Mouse (Mus musculus): Measurements from ENCODE around the gene Chn1. TPM values are rescaled to one million over a fixed set of nuclear protein-coding genes. Genes with fewer than 3 reads are reported as not detected.
A peak's percentile ranks its signal among the peaks of the same experiment; 100 is the strongest.

Gene Chn1
- polyA plus RNA-seq, 1 experiment from 2014 or later = 86.7 TPM

DNA sequence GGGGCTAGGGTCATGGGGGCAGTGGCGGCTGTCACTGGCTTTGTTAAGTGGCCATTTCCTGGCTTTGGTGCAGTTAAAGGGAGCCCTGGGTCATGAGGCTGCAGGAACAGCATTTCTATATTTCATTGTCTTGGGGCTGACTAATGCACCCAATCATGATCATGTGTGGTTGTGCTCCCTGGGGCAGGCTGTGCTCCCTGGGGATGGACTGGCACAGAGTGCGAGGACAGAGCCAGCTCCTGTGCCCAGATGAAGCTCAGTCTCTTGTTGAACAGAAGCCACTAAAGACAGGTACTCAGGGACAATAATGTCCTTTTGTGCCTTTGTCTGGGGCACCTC is 182.1 kb downstream of the Chn1 start:
- ATAC-seq (ENCODE audit: low FRiP score) (no peak), DNase-seq (ENCODE audit: low spot score, missing footprints) (no peak)
- no peak overlapping the region for H3K9ac ChIP-seq (ENCODE audit: low read length)
- H3K4me1 ChIP-seq (ENCODE audit: control insufficient read depth, insufficient read depth, low read length) = peaks cover 7% of the 10 kb centered on the region; the same call in 1 of the 2 replicates
- no peak overlapping the region for H3K4me3 ChIP-seq (ENCODE audit: low read depth, low read length)
- H3K27me3 ChIP-seq (ENCODE audit: control insufficient read depth, insufficient read depth, low read length) = no peaks in the 10 kb centered on the region
- H3K4me2 ChIP-seq = no peak overlapping the region
- no peaks in the 10 kb centered on the region for H3K36me3 ChIP-seq (ENCODE audit: control insufficient read depth, insufficient read depth, low read length)
- 82% methylated on average over 2 of the region's 2 CpGs for WGBS
- no peaks in the 10 kb centered on the region for H3K9me3 ChIP-seq (ENCODE audit: control insufficient read depth, low read length)
- no peak overlapping the region for H3K27ac ChIP-seq (ENCODE audit: low read depth, low read length)

DNA sequence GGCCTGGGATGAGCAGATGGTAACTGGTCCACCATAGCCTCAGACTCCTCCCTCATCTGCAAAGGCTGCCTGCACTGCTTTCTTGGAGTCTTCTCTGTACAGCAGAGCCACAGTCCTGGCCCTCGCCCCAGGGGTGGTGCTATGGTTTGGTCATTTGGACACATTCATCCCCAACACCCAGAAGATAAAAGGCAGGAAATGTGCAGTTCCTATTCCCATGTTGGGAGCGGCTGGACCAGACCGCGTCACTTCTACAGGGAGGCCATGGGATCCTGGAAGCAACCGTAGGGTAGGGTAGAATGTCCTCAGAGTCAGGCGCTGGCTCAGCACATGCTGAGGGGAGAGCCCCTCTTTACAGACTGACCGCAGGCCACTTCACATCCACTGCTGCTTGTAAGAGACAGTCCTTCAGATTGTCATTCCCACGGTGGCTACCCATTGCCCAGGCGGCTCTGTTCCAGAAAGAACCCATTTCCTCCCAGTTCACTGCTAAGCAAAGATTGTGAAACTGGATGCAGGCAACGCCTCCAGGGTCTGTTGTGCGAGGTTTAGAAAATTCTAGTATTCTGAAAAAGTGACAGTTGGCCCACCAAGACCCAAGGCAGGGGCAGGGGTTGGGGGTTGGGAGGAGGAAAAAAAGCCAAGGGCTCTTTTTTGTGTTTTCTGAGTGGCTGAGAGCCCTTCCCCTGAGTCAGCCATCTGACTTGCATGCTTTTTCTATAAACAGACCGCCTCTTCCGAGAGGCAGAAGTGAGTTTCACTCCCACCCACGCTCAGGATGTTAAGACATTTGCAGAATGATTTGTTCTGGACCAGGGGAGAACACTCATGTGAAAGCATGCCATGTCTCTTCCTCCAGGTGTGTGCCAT is 182.7 kb downstream of the Chn1 start:
- H3K4me2 ChIP-seq = no peak overlapping the region
- ATAC-seq (ENCODE audit: low FRiP score) = no peak
- WGBS = 84% methylated on average over 14 of the region's 14 CpGs

DNA sequence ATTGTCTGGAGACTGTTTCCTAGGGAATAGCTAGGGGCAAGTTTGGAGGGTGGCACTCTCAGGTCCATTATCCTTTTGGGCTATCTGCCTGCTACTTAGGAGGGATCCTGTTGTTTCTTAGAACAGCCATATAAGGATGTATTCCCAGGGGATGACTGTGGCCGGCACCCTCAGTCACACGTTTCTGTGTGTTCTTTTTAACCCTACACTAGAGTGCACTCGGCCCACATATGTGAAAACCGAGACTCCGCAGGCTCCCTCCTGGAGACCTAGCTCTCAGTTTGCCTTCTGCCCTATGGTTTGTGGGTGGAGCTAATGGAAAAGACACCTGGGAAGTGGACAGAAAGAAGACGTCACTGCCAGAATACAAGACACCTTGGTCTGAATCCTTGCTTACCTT is 183.9 kb downstream of the Chn1 start:
- peaks cover 7% of the 10 kb centered on the region; the same call in 1 of the 2 replicates for H3K4me1 ChIP-seq (ENCODE audit: control insufficient read depth, insufficient read depth, low read length)
- no peaks in the 10 kb centered on the region for H3K9me3 ChIP-seq (ENCODE audit: control insufficient read depth, low read length)
- H3K27ac ChIP-seq (ENCODE audit: low read depth, low read length) = no peak overlapping the region
- WGBS = 55% methylated on average over 6 of the region's 6 CpGs
- no peak overlapping the region for H3K4me2 ChIP-seq
- DNase-seq (ENCODE audit: low spot score, missing footprints) (peak; percentile 76), ATAC-seq (ENCODE audit: low FRiP score) (no peak)
- no peaks in the 10 kb centered on the region for H3K27me3 ChIP-seq (ENCODE audit: control insufficient read depth, insufficient read depth, low read length)
- no peaks in the 10 kb centered on the region for H3K36me3 ChIP-seq (ENCODE audit: control insufficient read depth, insufficient read depth, low read length)
- H3K9ac ChIP-seq (ENCODE audit: low read length) = no peak overlapping the region
- H3K4me3 ChIP-seq (ENCODE audit: low read depth, low read length) = no peak overlapping the region

More for the DNA sequence above, 182.7 kb downstream of the Chn1 start:
- peak; percentile 67 for DNase-seq (ENCODE audit: low spot score, missing footprints)
- Histone ChIP-seq H3K4me1 (ENCODE audit: control insufficient read depth, insufficient read depth, low read length) (peaks cover 7% of the 10 kb centered on the region; the same call in 1 of the 2 replicates), H3K4me3 (ENCODE audit: low read depth, low read length) (no peak overlapping the region), H3K9me3 (ENCODE audit: control insufficient read depth, low read length) (no peaks in the 10 kb centered on the region), H3K27ac (ENCODE audit: low read depth, low read length) (no peak overlapping the region), H3K27me3 (ENCODE audit: control insufficient read depth, insufficient read depth, low read length) (no peaks in the 10 kb centered on the region), H3K9ac (ENCODE audit: low read length) (no peak overlapping the region), H3K36me3 (ENCODE audit: control insufficient read depth, insufficient read depth, low read length) (no peaks in the 10 kb centered on the region)

DNA sequence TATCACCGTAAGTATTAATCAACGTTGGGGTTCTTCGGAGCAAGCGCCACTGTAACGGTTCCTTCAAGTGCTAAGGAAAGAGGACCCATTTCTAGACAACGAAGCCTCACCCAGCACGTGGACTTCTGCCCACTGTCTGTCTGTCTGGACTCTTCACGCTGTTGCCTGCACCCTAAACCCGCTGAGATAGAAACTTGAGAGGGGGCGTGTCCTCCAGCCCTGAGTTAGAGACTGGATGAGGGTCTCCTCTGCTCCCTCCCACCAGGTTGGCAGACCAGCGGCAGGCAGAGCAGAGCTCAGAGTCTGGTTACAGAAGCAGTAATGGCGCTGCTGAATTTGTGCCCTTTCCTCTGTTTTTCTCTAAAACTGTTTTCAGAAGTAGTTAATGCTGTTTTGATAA is 185.0 kb downstream of the Chn1 start:
- peak overlapping the region; percentile 37 for H3K4me2 ChIP-seq
- 15% methylated on average over 12 of the region's 12 CpGs for WGBS
- H3K4me3 ChIP-seq (ENCODE audit: low read depth, low read length) = 0 out of 2 replicates have a peak overlapping the region, but pooled peaks have one; percentile 5
- ATAC-seq (ENCODE audit: low FRiP score) (peak; percentile 72), DNase-seq (ENCODE audit: low spot score, missing footprints) (peak; percentile 90)
- no peak overlapping the region; the same call in 1 of the 2 replicates for H3K9ac ChIP-seq (ENCODE audit: low read length)
- H3K27ac ChIP-seq (ENCODE audit: low read depth, low read length) = no peak overlapping the region
- no peaks in the 10 kb centered on the region for H3K36me3 ChIP-seq (ENCODE audit: control insufficient read depth, insufficient read depth, low read length)
- H3K4me1 ChIP-seq (ENCODE audit: control insufficient read depth, insufficient read depth, low read length) = peaks cover 11% of the 10 kb centered on the region; the same call in 1 of the 2 replicates
- H3K9me3 ChIP-seq (ENCODE audit: control insufficient read depth, low read length) = no peaks in the 10 kb centered on the region
- H3K27me3 ChIP-seq (ENCODE audit: control insufficient read depth, insufficient read depth, low read length) = no peaks in the 10 kb centered on the region

- ATAC-seq (ENCODE audit: low FRiP score) (no peak), DNase-seq (ENCODE audit: low spot score, missing footprints) (no peak)
- H3K27ac ChIP-seq (ENCODE audit: low read depth, low read length) = no peak overlapping the region
- WGBS = 76% methylated on average over 2 of the region's 2 CpGs
- H3K4me2 ChIP-seq = no peak overlapping the region
- peaks cover 14% of the 10 kb centered on the region; the same call in 1 of the 2 replicates for H3K4me1 ChIP-seq (ENCODE audit: control insufficient read depth, insufficient read depth, low read length)
- H3K27me3 ChIP-seq (ENCODE audit: control insufficient read depth, insufficient read depth, low read length) = no peaks in the 10 kb centered on the region
- H3K36me3 ChIP-seq (ENCODE audit: control insufficient read depth, insufficient read depth, low read length) = no peaks in the 10 kb centered on the region
- H3K9ac ChIP-seq (ENCODE audit: low read length) = no peak overlapping the region
- no peaks in the 10 kb centered on the region for H3K9me3 ChIP-seq (ENCODE audit: control insufficient read depth, low read length)
- H3K4me3 ChIP-seq (ENCODE audit: low read depth, low read length) = no peak overlapping the region
Measured at GRCm38 (mm10) chr2:73588951-73589350, 186.2 kb downstream of the Chn1 start.

- no peak for ATAC-seq (ENCODE audit: low FRiP score)
- H3K36me3 ChIP-seq (ENCODE audit: control insufficient read depth, insufficient read depth, low read length) = no peaks in the 10 kb centered on the region
Measured at GRCm38 (mm10) chr2:73587109-73587506, 188.0 kb downstream of the Chn1 start.

DNA sequence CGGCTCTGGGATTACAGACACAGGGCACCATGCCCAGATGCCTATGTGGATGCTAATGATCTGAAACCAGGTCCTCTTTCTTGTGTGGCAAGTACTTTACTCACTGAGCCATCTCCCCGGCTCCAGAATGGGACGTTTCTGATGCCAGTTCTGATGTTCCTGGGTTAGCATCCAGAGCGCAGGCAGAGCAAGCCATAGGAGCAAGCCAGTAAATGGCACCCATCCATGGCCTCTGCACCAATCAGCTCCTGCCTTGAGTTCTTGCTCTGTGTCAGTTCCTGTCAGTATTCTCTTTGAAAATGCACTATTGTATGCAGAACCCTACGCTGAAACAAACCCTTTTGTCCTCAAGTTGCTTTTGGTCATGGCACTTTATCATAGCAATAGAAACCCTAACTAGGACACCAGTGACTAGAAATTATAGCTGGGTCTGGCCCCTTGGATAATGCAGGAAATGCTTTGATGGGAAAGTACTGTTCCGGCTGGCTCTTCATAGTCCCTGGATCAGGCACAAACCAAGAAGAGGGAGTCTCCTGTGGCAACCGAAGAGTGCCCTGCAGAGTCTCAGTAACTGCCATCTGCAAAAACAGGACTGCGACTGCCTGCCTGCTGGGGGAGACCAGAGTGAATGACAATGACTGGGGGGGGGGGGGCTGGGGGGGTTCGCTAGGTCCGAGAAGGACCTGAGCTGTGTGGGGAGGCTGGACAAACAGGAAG is 188.6 kb downstream of the Chn1 start:
- Histone ChIP-seq H3K9me3 (ENCODE audit: control insufficient read depth, low read length) (no peaks in the 10 kb centered on the region), H3K27me3 (ENCODE audit: control insufficient read depth, insufficient read depth, low read length) (no peaks in the 10 kb centered on the region), H3K4me1 (ENCODE audit: control insufficient read depth, insufficient read depth, low read length) (peaks cover 14% of the 10 kb centered on the region; the same call in 1 of the 2 replicates), H3K4me2 (no peak overlapping the region), H3K4me3 (ENCODE audit: low read depth, low read length) (no peak overlapping the region), H3K36me3 (ENCODE audit: control insufficient read depth, insufficient read depth, low read length) (no peaks in the 10 kb centered on the region), H3K9ac (ENCODE audit: low read length) (no peak overlapping the region), H3K27ac (ENCODE audit: low read depth, low read length) (no peak overlapping the region)
- no peak for ATAC-seq (ENCODE audit: low FRiP score)
- WGBS = 48% methylated on average over 10 of the region's 10 CpGs
- no peak for DNase-seq (ENCODE audit: low spot score, missing footprints)

More at GRCm38 (mm10) chr2:73587109-73587506, 188.0 kb downstream of the Chn1 start:
- Histone ChIP-seq H3K4me3 (ENCODE audit: low read depth, low read length) (no peak overlapping the region), H3K9me3 (ENCODE audit: control insufficient read depth, low read length) (no peaks in the 10 kb centered on the region), H3K27ac (ENCODE audit: low read depth, low read length) (no peak overlapping the region), H3K9ac (ENCODE audit: low read length) (no peak overlapping the region), H3K4me2 (no peak overlapping the region), H3K27me3 (ENCODE audit: control insufficient read depth, insufficient read depth, low read length) (no peaks in the 10 kb centered on the region), H3K4me1 (ENCODE audit: control insufficient read depth, insufficient read depth, low read length) (peaks cover 14% of the 10 kb centered on the region; the same call in 1 of the 2 replicates)
- no peak for DNase-seq (ENCODE audit: low spot score, missing footprints)
- WGBS = 68% methylated on average over 4 of the region's 4 CpGs

DNA sequence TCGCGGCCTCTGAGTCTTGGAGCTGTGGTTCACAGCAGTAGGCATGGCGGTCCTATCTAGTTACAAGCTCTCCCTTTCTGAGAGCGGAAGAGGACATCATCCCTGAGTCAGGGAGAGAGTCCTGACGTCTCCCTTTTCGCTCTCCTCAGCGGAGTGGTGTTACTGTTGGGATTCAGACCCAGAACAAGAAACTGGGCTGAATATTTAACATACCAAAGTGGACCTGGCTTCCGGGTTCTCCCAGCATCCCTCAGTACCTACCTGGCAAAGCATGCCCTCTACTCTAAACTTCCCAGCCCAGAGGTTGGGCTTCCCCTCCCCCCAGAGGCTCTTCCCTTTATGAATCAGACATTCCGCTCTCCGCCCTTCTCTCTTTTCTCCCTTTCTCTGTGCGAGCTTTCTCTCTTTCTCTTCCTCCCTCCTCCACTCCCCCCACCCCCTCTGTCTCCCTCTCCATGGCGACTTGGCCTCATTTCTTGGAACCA is 189.8 kb downstream of the Chn1 start:
- DNase-seq (ENCODE audit: low spot score, missing footprints) = peak; percentile 92
- WGBS = 12% methylated on average over 12 of the region's 12 CpGs

More for the DNA sequence above, 189.8 kb downstream of the Chn1 start:
- no peaks in the 10 kb centered on the region for H3K27me3 ChIP-seq (ENCODE audit: control insufficient read depth, insufficient read depth, low read length)
- H3K9ac ChIP-seq (ENCODE audit: low read length) = peak overlapping the region; percentile 54
- no peaks in the 10 kb centered on the region for H3K9me3 ChIP-seq (ENCODE audit: control insufficient read depth, low read length)
- H3K4me2 ChIP-seq = peak overlapping the region; percentile 68
- no peaks in the 10 kb centered on the region for H3K36me3 ChIP-seq (ENCODE audit: control insufficient read depth, insufficient read depth, low read length)
- ATAC-seq (ENCODE audit: low FRiP score) = peak; percentile 23; the same call in 1 of the 2 replicates
- H3K4me3 ChIP-seq (ENCODE audit: low read depth, low read length) = peak overlapping the region; percentile 38
- H3K27ac ChIP-seq (ENCODE audit: low read depth, low read length) = no peak overlapping the region
- H3K4me1 ChIP-seq (ENCODE audit: control insufficient read depth, insufficient read depth, low read length) = peaks cover 8% of the 10 kb centered on the region; the same call in 1 of the 2 replicates
